Mouse (Mus musculus): ENCODE measurements at regions not wholly inside any gene's neighbourhood (a gene's known extent, or its start where the extent isn't known, plus 50 kb on each side); places are given as distances from the start of the nearest gene placed in this dataset.
A peak's percentile ranks its signal among the peaks of the same experiment; 100 is the strongest.

DNA sequence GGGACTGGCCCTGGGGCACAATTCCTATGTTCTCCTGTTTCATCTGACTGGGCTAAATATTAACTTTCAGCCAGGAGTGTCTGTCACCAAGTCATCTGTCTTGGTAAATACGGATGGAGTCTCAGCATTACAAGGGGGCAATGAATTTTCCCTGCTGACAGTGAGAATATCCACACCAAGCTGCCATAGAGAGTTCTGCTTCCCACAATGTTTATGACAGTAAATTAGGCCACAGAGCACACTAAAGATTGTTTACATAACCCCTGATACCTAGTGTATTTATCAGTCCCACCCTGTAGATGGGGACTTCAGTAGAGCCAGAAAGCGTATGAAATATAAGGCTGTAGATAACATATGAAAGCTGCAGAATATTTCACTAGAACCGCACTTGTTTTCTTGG, 150.6 kb upstream of the Osr1 start:
- DNase-seq (ENCODE audit: extremely low spot score) = peak; percentile 27

DNA sequence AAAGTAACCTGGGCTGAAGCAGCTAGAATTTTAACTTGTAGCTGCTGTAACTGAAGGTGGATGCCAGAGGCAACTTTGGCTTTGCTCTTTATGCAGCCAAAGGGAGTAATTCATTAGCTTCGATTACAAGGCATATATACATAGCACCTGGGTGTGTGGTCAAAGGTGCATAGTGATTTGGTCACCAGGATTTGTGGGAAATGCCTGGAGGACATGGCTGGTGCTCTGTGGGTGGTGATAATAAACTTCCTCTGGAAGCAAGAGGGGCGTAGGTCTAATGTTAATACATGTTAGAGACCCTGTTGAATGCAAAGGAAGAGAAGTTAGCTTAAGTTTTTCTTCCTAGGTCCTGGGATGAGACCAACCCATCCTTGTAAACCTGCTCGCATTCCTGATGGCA, 139.3 kb upstream of the Osr1 start:
- no peak for DNase-seq (ENCODE audit: extremely low spot score)

DNA sequence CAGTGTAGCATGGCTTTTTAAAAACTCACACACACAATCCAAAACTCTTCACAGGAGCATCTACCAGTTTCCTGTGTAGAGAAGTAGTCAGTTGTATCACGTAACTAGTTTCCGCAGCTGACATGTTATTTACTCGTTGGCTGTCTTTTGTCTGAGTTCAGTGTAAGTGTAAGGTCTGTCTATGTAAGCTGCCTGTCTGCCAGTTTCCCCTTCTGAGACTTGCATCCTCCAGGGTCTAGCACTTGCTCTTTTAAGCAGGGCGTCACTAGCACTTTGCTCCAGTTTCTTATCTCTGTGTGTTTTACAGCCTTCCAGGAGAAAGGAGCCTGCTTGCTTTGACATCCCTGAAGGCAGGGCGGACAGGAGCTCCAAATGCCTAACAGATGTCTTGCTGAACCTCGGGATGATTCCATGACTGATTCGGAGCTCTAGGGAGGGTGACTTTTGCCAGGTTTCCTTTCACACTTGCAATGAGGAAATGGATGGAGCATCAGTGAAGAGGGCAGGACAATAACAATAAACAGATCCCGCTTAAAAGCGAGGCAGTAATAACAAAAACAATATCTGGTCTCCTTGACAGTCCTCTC, 131.2 kb upstream of the Osr1 start:
- DNase-seq (ENCODE audit: extremely low spot score) = peak; percentile 34

DNA sequence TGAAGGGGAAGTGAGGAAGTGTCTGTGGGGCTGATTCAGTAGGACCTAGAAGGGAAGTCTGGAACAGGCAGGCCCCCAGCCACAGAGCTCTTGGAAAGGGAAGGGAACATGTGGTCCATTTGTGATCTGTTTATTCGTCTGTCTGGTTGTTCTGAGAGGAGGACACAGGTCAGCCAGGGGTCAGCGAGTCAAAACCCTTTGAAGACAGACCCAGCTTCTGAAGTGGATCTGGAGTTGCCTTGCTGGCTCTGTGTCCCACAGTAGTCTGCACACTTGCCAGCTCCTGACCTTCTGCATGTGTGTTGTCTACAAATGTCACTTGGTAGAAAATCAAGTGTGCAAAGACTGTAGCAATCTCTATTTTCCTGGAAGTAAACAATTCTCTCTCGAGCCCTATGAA, 119.3 kb upstream of the Osr1 start:
- DNase-seq (ENCODE audit: extremely low spot score) = peak; percentile 25

DNA sequence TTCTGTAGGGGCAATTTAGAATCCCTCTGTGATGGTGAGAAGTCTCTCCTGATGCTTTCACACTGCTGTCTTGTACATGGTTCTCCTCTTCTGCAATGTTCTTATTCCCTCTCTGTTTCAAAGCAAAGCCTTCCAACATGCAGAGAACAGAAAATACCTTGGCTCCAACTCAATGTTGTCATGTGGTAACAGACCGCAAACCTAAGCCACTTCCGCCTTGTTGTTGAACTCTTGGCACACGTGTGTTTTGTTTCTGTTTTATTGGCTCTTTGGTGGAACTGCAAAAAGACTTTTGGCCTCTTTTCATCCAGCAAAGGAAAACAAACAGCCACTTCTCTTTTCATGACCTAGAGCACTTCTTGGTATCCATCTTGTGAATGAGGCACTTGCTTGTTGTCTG, 109.7 kb upstream of the Osr1 start:
- no peak for DNase-seq (ENCODE audit: extremely low spot score)

DNA sequence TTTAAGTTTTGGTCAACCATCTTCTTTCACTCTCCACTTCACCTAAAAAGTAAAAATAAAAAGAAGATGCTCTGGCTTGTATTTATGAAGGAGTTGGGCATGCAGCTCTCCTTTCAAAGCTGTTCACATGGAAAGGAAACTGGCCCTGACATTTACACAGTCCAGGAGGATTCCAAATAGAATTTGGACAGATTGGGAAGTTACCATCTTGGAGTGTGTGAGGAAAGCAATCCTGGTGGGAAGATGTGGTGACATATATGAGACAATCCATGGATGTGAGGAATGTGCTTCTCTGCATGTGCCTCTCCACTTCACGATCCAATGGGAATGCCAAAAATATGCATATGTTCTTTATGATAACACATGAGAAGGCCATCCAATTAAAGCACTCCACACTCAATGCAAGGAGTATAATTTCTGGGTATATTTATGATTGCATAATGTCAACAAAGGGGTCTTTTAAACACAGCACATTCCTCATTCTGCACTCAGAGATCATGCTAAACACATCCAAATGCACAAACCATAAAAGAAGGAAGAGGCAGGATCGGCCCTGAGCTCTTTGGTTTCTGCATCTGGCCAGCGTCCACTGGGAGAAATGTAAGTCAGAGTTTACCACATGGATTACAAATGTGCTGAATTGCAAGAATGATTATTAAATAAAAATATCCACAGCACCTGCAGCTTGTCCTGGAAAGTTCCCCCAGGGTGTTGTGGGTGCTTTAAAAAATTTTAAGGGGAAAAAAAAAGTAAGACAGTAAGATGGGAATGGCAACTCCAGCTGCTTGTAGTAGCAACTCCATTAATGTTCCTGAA, 100.1 kb upstream of the Osr1 start:
- no peak for DNase-seq (ENCODE audit: extremely low spot score)

DNA sequence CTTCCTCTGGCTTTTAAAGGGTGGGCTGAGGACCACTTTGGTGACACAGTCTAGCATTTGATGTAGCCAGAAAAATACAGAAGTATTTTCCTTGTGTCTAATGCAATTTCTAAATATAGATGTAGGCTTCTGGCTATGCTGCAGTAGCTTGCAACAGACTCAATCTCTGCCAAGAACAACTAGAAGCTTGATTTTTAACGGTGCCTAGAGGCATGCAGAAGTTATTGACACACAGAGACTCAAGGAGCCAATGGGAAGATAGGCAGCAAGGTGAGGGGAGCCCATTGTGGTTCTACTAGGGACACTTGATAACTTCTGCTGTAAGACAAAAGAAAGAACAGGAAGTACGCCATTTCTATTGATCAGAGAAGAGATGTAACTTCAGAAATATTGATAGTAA, 94.1 kb upstream of the Osr1 start:
- DNase-seq (ENCODE audit: extremely low spot score) = no peak

DNA sequence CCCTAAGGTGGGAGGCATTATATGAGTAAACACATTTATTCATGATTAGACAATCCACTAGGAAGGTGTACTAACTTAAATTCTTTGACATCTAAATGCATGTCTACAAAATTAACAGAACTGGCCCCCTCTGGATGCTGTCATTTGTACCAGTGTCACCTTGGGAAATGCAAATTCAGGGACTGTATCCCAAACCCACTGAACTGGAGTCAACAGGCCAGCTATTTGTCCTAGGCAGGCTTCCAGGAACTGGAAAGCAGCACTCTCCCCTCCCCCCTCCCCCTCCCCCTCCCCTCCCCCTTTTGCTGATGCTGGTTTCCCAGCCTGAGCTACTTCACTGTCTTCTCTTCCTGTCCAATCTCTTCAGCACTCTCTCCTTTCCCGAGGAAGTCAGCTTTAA, 91.7 kb upstream of the Osr1 start:
- DNase-seq (ENCODE audit: extremely low spot score) = no peak

DNA sequence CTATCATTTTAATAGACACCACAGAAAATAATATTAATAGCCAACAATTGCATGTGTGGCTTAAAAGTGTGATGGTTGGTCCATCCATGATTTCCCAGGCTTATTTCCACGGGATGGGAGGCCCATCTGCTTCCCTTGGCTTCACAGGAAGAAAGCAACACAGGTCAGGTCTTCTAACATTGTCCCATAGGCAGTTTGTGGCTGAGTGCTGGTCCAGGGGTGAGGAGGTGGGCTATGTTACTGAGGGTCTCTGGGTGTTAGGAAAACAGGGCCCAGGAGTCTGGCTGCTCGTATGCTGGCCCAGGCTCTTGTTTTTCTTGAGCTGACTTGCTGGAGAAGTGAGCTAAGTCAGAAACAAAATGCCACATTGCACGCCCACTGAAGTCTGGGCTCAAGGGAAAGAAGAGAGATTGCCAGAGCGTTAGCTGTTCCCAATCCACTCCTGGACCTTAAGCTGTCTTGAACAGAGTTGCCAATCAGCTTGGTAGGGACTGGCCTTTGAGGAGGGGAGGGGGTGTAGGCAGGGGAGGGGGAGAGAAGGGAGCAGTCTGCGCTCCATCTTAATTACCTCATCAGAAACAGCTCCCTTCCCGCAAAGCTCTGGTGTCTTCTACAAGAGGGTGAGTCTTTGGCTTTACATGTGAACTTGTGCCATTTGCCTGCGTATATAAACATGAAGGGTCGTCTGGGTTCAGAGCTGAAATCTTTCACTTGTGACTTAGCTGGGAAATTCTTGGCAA, 82.1 kb upstream of the Osr1 start:
- DNase-seq (ENCODE audit: extremely low spot score) = no peak

DNA sequence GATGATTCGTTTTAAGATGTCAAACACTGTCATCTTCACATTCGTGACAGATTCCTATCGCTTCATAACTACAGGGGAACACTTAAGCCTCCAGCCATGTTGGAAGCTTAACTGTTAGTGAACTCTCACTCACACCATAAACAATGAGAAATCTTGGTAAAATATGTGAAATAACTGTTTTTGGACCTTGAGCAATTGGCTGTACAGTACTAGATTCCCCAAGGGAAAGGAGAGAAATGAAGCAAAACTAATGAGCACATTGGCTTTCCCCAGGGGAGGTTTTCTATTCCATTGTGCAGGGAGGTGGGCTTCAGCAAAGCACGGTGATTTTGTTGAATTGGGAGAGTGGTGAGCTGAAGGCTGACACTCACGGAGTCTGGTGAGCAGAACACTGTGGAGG, 56.0 kb upstream of the Osr1 start:
- no peak for DNase-seq (ENCODE audit: extremely low spot score)

DNA sequence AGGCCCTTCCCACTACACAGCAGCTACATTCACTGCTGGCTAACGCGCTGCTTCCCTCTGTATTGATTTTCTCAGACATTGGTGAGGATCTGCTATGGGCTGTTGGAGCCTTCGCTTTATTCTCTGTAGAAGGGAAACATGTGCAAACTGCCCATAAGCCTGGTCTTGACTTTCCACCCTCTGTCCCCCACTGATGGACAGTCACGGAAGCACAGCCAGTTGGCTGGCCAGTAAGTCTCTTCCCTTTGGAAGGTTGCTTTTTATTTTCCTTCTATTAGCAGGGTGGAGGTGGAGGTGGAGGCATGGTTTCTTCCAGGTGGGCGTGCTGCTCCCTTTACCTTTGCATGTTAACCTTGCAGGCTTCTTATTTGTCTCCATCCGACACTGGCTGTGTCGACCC, 51.1 kb upstream of the Osr1 start:
- DNase-seq (ENCODE audit: extremely low spot score) = no peak

DNA sequence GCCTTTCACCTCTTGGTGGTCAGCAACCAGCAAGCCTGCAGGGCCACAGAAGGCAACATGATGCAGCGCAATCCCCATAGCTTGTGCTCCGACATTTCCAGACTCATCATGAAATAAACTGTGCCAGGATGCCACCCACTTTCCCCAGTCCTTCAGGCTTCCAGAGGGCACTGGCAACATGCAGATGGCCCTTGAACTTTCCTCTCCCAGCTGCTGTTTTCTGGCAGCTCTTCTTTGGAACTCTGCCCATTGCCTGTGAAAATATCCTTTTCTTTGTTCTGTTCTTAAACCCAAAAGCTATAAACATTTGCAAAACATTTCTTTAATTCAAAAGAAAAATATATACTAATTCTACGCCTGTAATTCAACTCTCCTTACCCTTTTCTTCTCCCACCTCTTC, 50.6 kb upstream of the Osr1 start:
- no peak for DNase-seq (ENCODE audit: extremely low spot score)

Measured in embryo, embryonic 9.5 days (tissue).